Mouse (Mus musculus): ENCODE results near the gene Tfap2a. TPM values are rescaled to one million over a fixed set of nuclear protein-coding genes. Genes with fewer than 3 reads are reported as not detected.

The Tfap2a gene
- polyA plus RNA-seq, 1 experiment from 2014 or later, result 0.20 TPM

DNA sequence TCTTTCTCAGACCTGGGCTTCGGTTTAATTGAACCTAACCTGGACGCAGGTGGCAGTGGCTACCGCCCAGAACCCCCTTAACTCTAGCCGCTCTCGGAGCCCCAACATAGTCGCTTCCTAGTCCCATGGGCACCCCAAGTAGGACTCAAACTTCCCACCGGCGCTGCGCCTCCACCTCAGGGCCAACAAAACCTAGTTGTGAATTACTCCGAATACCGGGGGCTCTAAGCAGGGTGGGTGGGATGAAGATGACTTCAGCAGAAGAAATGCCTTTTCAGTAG is 28.2 kb downstream of the Tfap2a start:
- Histone ChIP-seq H3K27ac (ENCODE audit: low read depth, low read length) (no peak overlapping the region), H3K4me3 (ENCODE audit: low read depth, low read length) (no peak overlapping the region), H3K4me1 (ENCODE audit: control insufficient read depth, insufficient read depth, low read length) (no peaks in the 10 kb centered on the region), H3K9me3 (replicated peaks; ENCODE audit: control insufficient read depth, low read length) (no peaks in the 10 kb centered on the region), H3K4me2 (ENCODE audit: low read length) (no peak overlapping the region), H3K9ac (ENCODE audit: low read length) (no peak overlapping the region), H3K36me3 (ENCODE audit: control insufficient read depth, insufficient read depth, low read length) (no peaks in the 10 kb centered on the region), H3K27me3 (replicated peaks; ENCODE audit: control insufficient read depth, insufficient read depth, low read length) (peaks cover 88% of the 10 kb centered on the region)
- no peak for ATAC-seq
- no peak for DNase-seq (ENCODE audit: low spot score)
- under 1% methylated on average over 11 of the region's 11 CpGs for WGBS

DNA sequence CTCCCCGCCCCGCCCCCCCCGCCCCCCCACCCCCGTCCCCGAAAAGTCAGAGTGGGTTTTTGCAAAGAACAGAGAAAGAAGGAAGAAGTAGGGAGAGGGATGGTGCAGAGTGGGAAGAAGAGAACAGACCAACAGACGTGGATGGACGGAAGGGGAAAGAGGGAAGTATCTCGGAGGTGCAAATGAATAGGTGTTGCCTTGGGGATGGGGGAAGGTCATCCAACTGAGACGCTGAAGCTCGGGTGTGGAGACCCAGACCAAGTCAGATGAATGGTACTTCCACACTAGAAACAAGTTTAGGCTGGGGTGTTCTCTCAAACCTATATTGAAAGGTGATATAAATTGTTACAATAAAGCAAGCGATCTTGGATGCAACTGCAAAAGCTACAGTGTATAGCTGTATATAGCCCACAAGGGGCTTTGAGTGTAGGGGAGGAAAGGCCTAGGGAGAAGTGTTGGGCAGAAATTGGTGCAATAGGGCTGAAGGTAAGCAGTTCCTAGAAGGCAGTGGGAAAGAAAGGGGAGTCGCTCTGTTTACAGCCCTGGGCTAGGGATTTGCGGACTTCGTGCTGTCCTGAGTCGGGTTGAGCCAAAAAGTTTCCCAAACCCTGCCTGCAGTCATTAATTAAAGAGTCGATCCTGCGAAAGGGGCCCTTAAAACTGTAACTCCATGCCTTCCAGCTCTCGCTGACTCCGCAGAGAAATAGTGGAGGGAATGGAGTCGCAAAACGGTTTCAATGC is 28.7 kb downstream of the Tfap2a start:
- H3K9me3 ChIP-seq (replicated peaks; ENCODE audit: control insufficient read depth, low read length), result no peaks in the 10 kb centered on the region
- peak overlapping the region; percentile 21; the same call in 1 of the 2 replicates for H3K4me2 ChIP-seq (ENCODE audit: low read length)
- no peak overlapping the region for H3K27ac ChIP-seq (ENCODE audit: low read depth, low read length)
- H3K27me3 ChIP-seq (replicated peaks; ENCODE audit: control insufficient read depth, insufficient read depth, low read length), result peaks cover 89% of the 10 kb centered on the region
- H3K4me1 ChIP-seq (ENCODE audit: control insufficient read depth, insufficient read depth, low read length), result no peaks in the 10 kb centered on the region
- H3K36me3 ChIP-seq (ENCODE audit: control insufficient read depth, insufficient read depth, low read length), result no peaks in the 10 kb centered on the region
- DNase-seq (ENCODE audit: low spot score), result no peak
- no peak overlapping the region for H3K9ac ChIP-seq (ENCODE audit: low read length)
- under 1% methylated on average over 21 of the region's 21 CpGs for WGBS
- ATAC-seq, result no peak
- H3K4me3 ChIP-seq (ENCODE audit: low read depth, low read length), result no peak overlapping the region

DNA sequence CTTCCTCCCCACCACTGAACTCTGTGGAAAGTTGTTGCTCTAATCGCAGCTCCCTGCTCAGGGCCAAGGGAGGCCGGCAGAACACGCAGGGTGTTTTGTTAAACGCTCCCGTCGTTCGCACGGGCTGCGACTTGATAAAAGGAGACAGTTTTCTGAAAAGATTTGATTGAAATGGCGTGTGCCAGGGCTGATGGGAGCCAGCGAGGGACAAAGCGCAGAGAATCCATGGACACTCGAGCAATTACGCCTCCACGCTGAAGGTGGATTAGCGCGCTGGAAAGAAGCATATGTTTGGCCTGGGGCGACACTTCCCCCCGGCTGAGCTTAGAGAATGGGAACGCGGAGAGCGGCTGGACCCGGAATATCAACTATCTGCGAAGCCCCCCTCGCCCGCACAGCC is 29.3 kb downstream of the Tfap2a start:
- H3K36me3 ChIP-seq (ENCODE audit: control insufficient read depth, insufficient read depth, low read length), result no peaks in the 10 kb centered on the region
- H3K9me3 ChIP-seq (replicated peaks; ENCODE audit: control insufficient read depth, low read length), result no peaks in the 10 kb centered on the region
- under 1% methylated on average over 26 of the region's 26 CpGs for WGBS
- no peak overlapping the region for H3K27ac ChIP-seq (ENCODE audit: low read depth, low read length)
- peaks cover 89% of the 10 kb centered on the region for H3K27me3 ChIP-seq (replicated peaks; ENCODE audit: control insufficient read depth, insufficient read depth, low read length)
- DNase-seq (ENCODE audit: low spot score) (peak; percentile 78), ATAC-seq (peak; percentile 63)
- no peaks in the 10 kb centered on the region for H3K4me1 ChIP-seq (ENCODE audit: control insufficient read depth, insufficient read depth, low read length)
- no peak overlapping the region for H3K4me3 ChIP-seq (ENCODE audit: low read depth, low read length)
- H3K9ac ChIP-seq (ENCODE audit: low read length), result no peak overlapping the region
- peak overlapping the region; percentile 21; the same call in 1 of the 2 replicates for H3K4me2 ChIP-seq (ENCODE audit: low read length)

DNA sequence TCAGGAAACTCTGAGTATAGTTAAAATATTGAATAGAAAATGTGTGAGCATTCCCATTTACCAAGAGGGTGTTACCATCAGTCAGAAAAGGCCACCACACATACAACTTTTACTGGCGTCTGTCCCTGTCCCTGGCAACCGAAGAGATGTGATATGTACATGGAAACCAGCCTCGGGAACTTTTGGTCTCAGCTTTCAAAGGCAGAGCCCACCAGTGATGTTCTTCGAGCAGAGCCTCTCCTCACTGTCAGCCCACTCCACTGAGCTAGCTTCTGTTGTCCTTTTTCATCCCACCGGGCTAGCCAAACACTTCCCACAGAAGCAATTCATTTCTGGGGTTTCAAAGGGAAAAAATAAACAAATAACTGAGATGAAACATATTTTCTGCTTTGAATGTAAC is 29.9 kb downstream of the Tfap2a start:
- Histone ChIP-seq H3K4me1 (ENCODE audit: control insufficient read depth, insufficient read depth, low read length) (no peaks in the 10 kb centered on the region), H3K9me3 (replicated peaks; ENCODE audit: control insufficient read depth, low read length) (no peaks in the 10 kb centered on the region), H3K27ac (ENCODE audit: low read depth, low read length) (no peak overlapping the region), H3K36me3 (ENCODE audit: control insufficient read depth, insufficient read depth, low read length) (no peaks in the 10 kb centered on the region), H3K4me2 (ENCODE audit: low read length) (no peak overlapping the region), H3K4me3 (ENCODE audit: low read depth, low read length) (no peak overlapping the region), H3K27me3 (replicated peaks; ENCODE audit: control insufficient read depth, insufficient read depth, low read length) (peaks cover 88% of the 10 kb centered on the region), H3K9ac (ENCODE audit: low read length) (no peak overlapping the region)
- 2% methylated on average over 5 of the region's 5 CpGs for WGBS
- ATAC-seq (no peak), DNase-seq (ENCODE audit: low spot score) (no peak)

DNA sequence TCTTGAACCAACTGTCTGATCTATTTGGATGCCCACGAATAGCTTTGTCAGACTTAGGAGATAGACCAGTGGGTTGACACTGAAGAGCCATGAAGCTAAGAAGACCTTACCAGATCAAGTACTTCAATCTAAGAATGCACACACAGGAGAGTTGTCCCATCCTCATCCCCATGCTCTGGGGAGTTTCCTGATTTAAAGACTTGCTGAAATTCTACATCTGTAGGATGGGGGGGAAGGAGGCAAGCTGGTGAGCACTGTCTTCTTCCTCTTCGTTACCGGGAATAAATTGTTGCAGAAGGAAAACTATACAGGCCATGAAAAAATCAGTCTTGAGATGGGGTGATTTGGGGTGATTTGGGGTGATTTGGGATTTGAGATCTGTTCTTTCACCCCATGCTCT is 30.5 kb downstream of the Tfap2a start:
- H3K4me3 ChIP-seq (ENCODE audit: low read depth, low read length), result no peak overlapping the region

DNA sequence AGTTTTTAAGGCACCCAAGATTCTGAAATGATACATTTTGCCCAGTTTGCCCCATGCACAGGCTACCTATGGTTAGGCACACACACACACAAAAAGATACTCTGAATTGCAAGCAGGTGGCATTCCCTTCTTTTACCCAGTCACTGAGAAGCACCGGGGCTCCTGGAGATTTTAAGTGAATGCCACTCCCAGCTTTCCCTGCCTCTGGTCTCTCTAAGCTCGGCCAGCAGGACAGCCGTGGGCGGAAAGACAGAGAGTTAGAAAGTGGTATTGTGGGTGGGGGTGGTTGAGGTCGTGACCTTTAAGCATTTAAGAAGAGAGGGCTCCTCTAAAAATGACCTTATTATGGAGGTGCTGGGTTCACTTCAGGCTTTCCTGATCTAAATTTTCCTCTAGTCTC is 31.6 kb downstream of the Tfap2a start:
- peaks cover 90% of the 10 kb centered on the region for H3K27me3 ChIP-seq (replicated peaks; ENCODE audit: control insufficient read depth, insufficient read depth, low read length)
- no peak overlapping the region for H3K9ac ChIP-seq (ENCODE audit: low read length)
- H3K36me3 ChIP-seq (ENCODE audit: control insufficient read depth, insufficient read depth, low read length), result no peaks in the 10 kb centered on the region
- WGBS, result 4% methylated on average over 5 of the region's 5 CpGs
- H3K4me3 ChIP-seq (ENCODE audit: low read depth, low read length), result no peak overlapping the region
- no peaks in the 10 kb centered on the region for H3K4me1 ChIP-seq (ENCODE audit: control insufficient read depth, insufficient read depth, low read length)
- no peak overlapping the region for H3K4me2 ChIP-seq (ENCODE audit: low read length)
- ATAC-seq (no peak), DNase-seq (ENCODE audit: low spot score) (no peak)
- no peaks in the 10 kb centered on the region for H3K9me3 ChIP-seq (replicated peaks; ENCODE audit: control insufficient read depth, low read length)
- H3K27ac ChIP-seq (ENCODE audit: low read depth, low read length), result no peak overlapping the region

More for the DNA sequence above, 30.5 kb downstream of the Tfap2a start:
- 4% methylated on average over 3 of the region's 3 CpGs for WGBS
- ATAC-seq, result no peak
- Histone ChIP-seq H3K36me3 (ENCODE audit: control insufficient read depth, insufficient read depth, low read length) (no peaks in the 10 kb centered on the region), H3K4me2 (ENCODE audit: low read length) (no peak overlapping the region), H3K27me3 (replicated peaks; ENCODE audit: control insufficient read depth, insufficient read depth, low read length) (peaks cover 88% of the 10 kb centered on the region), H3K4me1 (ENCODE audit: control insufficient read depth, insufficient read depth, low read length) (no peaks in the 10 kb centered on the region), H3K9me3 (replicated peaks; ENCODE audit: control insufficient read depth, low read length) (no peaks in the 10 kb centered on the region), H3K9ac (ENCODE audit: low read length) (no peak overlapping the region), H3K27ac (ENCODE audit: low read depth, low read length) (no peak overlapping the region)
- no peak for DNase-seq (ENCODE audit: low spot score)

DNA sequence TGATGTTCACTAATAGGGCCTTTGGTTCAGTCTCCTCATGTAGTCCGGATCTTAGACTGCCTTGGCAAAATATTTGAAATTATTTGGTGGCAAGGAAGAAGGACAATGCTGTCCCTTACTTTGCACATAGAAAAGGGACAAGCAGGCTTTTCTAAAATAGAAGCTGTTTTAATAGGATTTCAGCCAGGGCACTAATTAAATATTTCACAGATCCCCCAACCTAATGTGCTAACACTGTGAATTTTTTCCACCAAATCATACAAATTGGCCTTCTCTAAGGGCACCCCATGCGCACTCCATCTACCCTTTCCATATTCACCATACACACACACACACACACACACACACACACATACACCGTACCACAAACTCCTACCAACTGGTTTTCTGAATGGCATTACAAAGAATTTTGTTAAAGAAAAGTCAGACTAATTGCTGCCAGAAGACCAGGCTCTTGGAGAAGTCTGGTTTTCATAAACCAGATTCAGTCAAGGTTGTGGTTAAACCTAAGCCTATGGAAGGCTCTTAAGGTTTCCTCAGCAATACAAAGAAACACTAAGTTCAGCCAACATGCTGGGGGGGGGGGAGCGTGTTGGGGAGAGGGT is 32.3 kb downstream of the Tfap2a start:
- WGBS, result 6% methylated on average over 4 of the region's 4 CpGs
- Histone ChIP-seq H3K9ac (ENCODE audit: low read length) (no peak overlapping the region), H3K27ac (ENCODE audit: low read depth, low read length) (no peak overlapping the region), H3K27me3 (replicated peaks; ENCODE audit: control insufficient read depth, insufficient read depth, low read length) (peaks cover 90% of the 10 kb centered on the region), H3K36me3 (ENCODE audit: control insufficient read depth, insufficient read depth, low read length) (no peaks in the 10 kb centered on the region), H3K9me3 (replicated peaks; ENCODE audit: control insufficient read depth, low read length) (no peaks in the 10 kb centered on the region), H3K4me1 (ENCODE audit: control insufficient read depth, insufficient read depth, low read length) (no peaks in the 10 kb centered on the region), H3K4me3 (ENCODE audit: low read depth, low read length) (no peak overlapping the region), H3K4me2 (ENCODE audit: low read length) (no peak overlapping the region)
- ATAC-seq (no peak), DNase-seq (ENCODE audit: low spot score) (no peak)

DNA sequence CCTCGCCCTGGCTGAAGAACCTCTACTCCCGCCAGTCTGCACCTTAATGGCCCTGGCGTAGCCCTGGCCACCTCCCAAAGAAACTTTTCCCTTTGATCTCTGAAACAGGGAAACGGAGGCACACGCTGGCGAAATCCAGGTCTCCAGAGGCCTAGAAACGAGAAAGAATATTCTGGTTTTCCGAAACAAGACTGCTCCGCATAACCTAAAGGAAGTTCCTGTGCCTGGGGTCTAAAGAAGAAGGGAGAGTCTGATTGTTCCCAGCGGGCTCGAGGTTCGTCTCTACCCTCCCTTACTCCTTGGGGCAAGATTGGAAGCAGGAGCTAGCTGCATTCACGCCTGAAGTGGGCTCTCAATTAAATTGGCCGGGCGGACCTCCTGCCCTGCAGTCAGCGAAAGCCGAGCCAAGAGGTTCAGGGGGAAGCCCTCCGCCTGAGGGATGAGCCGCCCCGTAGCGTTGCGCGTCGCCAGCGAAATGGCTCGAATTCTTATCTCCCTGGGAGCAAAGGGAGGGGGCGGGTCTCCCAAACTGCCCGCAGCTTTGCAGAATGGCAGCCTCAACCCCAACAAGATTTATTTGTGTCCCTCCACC is 33.2 kb downstream of the Tfap2a start:
- Histone ChIP-seq H3K9ac (ENCODE audit: low read length) (no peak overlapping the region), H3K4me3 (ENCODE audit: low read depth, low read length) (no peak overlapping the region; the same call in 1 of the 2 replicates), H3K4me2 (ENCODE audit: low read length) (peak overlapping the region; percentile 12), H3K27ac (ENCODE audit: low read depth, low read length) (no peak overlapping the region), H3K4me1 (ENCODE audit: control insufficient read depth, insufficient read depth, low read length) (no peaks in the 10 kb centered on the region), H3K27me3 (replicated peaks; ENCODE audit: control insufficient read depth, insufficient read depth, low read length) (peaks cover 90% of the 10 kb centered on the region), H3K36me3 (ENCODE audit: control insufficient read depth, insufficient read depth, low read length) (no peaks in the 10 kb centered on the region), H3K9me3 (replicated peaks; ENCODE audit: control insufficient read depth, low read length) (no peaks in the 10 kb centered on the region)
- 0% methylated on average over 28 of the region's 28 CpGs for WGBS
- DNase-seq (ENCODE audit: low spot score), result no peak
- ATAC-seq, result no peak

DNA sequence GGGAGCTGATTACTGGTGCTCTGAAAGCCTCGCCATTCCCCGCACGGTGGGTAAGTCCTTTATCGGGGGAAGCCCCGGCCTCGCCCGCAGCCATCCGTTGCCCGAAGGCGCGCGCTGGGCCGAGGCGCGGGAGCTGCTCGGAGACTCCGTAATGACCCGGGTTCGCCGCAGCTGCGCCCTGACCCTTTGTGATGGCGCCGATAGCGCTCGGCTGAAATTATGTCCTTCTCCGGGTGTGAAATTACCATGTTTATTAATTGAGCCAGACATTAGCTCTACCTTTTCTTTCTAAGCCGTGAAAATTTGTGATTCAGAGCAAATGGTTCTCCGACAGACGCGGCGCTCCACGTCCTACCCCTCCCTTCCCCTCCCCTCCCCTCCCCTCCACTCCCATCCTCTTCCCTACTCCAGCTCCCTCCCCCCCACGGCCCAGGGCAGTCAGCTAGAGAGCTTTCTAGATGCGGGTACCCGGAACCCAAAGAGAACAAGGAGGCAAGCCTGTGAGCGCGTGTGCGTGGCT is 34.1 kb downstream of the Tfap2a start:
- DNase-seq (ENCODE audit: low spot score) (no peak), ATAC-seq (peak; percentile 52)
- H3K9ac ChIP-seq (ENCODE audit: low read length), result no peak overlapping the region
- peaks cover 84% of the 10 kb centered on the region for H3K27me3 ChIP-seq (replicated peaks; ENCODE audit: control insufficient read depth, insufficient read depth, low read length)
- no peaks in the 10 kb centered on the region for H3K36me3 ChIP-seq (ENCODE audit: control insufficient read depth, insufficient read depth, low read length)
- H3K4me3 ChIP-seq (ENCODE audit: low read depth, low read length), result peak overlapping the region; percentile 11; the same call in 1 of the 2 replicates
- H3K9me3 ChIP-seq (replicated peaks; ENCODE audit: control insufficient read depth, low read length), result no peaks in the 10 kb centered on the region
- H3K4me2 ChIP-seq (ENCODE audit: low read length), result peak overlapping the region; percentile 37
- WGBS, result under 1% methylated on average over 38 of the region's 38 CpGs
- H3K4me1 ChIP-seq (ENCODE audit: control insufficient read depth, insufficient read depth, low read length), result no peaks in the 10 kb centered on the region
- H3K27ac ChIP-seq (ENCODE audit: low read depth, low read length), result no peak overlapping the region

Measured in forebrain, embryonic 14.5 days (tissue).